Mouse (Mus musculus) adrenal gland, adult 2 months (tissue): ENCODE measurements around the gene Cabp4. TPM values are rescaled to one million over a fixed set of nuclear protein-coding genes. Genes with fewer than 3 reads are reported as not detected.

Experiments
- DNase-seq: peaks from one replicate; pipeline ENCODE4 v3.0.0; 2021
- polyA plus RNA-seq: library from polyadenylated mRNA; depleted of rRNA; stranded (reverse); fragments of >200 nt; gene quantifications from 2 replicates; pipeline ENCODE4 v1.2.3, GENCODE M21; 2012
- total RNA-seq, 2 experiments: library from RNA; stranded (reverse); gene quantifications; 2 replicates each; pipeline ENCODE4 v1.2.3; 2021

Cabp4 gene
- total and polyA plus RNA-seq, 3 experiments, result 0.12 to 0.69 (median 0.29) TPM

- no peak for DNase-seq
Measured at GRCm38 (mm10) chr19:4101466-4101865, 42.4 kb downstream of the Cabp4 start.

GRCm38 (mm10) chr19:4100718-4101261 is 43.0 kb downstream of the Cabp4 start:
- DNase-seq, result peak; percentile 78

GRCm38 (mm10) chr19:4099837-4100717 is 43.8 kb downstream of the Cabp4 start, which contains the start of gene Pitpnm1:
TSS of gene Pitpnm1 (plus strand) at chr19:4099998.
- peak; percentile 93 for DNase-seq

- DNase-seq, result peak; percentile 95
Measured at GRCm38 (mm10) chr19:4099056-4099455, 44.8 kb downstream of the Cabp4 start.

DNA sequence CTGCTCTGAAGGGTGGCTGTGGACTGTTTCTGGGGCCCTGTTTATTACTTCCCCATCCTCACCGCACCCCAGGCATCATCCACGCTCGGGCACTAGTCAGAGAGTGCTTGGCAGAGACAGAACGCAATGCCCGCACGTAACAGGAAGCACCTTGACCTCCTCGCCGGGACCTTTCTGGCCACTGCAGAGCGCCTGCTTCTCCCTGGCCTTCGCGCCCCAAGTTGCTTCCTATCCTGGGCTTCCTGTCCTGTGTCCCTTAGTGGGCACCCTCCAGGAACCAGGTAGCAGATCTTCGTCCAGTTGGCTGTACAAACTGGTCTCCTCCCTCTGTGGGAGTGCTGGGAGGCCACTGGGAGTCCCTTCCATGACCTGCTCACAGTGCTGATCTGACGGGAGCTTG is 45.4 kb downstream of the Cabp4 start:
- peak; percentile 59 for DNase-seq

GRCm38 (mm10) chr19:4097441-4097825 is 46.4 kb downstream of the Cabp4 start:
- DNase-seq, result no peak

DNA sequence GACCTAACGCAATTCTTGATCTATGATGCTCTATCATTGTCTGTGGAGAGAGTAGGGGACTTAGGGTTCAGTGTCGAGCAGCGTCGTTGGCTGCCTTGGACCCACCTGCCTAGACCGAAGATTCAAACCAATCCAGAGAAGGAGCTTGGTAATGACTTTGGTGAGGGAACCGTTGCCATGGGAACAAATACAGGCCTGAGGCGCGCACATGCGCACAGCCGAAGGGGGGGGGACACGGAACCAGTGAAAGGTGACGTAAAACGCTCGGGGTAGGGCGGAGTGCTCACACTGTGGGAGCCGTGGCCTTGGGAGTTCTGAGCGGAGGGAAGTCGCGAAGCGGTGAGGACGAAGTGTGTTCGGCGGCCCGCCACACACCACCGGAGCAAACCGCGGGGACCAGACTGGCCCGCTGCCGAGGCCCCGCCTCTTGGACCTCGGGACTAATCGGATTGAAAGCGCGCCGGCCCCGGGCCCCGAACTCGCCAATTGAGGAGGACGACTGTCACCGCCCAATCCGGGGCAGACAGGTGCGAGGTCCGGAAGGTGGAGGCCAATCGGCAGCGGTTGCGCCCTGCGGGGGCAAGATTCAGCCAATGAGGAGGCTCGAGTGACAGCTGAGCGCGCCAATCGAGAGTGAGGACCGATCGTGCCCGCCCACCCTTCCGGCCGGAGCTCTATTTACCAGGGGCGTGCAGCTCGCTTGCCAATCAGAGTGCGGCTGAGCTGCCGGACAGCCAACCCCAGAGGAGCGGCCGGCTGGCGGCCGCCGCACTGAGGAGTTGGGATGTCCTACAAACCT is 47.0 kb downstream of the Cabp4 start, which contains the start of gene Cdk2ap2:
Cdk2ap2 (plus strand) TSS at position 541 of the 799 bp plus-strand sequence.
- DNase-seq, result peak; percentile 100

GRCm38 (mm10) chr19:4095802-4096201 is 48.0 kb downstream of the Cabp4 start:
- DNase-seq, result no peak

DNA sequence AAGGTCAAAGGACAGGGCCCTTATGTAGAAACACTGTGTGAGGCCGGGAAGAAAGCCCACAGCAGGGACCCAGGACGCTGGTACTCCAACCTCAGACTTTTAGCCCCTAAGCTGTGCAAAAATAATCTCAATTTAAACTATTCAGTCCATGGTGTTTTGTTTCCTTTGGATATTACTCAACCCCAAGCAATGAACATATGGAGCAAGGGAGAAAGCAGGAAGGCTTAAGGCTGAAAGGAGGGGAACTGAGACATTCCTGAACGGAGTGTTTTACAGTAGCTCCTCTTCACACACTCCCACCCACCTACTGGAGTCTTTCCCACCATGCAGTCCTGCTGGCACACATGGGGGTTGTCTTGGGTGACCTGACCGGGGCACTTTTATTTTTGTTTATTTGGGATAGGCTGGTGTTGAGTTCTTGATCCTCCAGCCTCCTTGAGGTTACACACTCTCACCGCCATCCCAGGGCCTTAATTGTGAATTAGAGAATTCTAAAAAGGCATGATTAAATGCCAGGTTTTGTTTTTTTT is 49.0 kb downstream of the Cabp4 start:
- DNase-seq, result peak; percentile 5

DNA sequence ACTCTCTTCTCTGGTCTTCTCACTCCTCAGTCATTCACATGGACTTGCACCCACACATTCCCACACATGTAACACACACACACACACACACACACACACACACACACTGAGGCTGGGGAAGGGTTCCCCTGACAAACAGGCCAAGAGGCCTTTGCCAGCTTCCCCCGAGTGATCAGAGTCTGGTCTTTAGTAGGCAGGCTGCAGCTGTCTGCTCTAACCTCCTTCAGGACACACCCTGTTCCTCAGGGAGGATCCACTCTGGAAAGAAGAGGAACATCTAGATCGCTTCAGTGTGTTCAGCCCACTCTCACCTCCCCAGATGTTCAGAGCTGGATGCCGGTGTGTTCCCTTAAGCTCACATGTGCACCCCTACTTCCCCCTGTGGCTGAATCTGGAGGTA is 49.5 kb downstream of the Cabp4 start:
- DNase-seq, result no peak

DNA sequence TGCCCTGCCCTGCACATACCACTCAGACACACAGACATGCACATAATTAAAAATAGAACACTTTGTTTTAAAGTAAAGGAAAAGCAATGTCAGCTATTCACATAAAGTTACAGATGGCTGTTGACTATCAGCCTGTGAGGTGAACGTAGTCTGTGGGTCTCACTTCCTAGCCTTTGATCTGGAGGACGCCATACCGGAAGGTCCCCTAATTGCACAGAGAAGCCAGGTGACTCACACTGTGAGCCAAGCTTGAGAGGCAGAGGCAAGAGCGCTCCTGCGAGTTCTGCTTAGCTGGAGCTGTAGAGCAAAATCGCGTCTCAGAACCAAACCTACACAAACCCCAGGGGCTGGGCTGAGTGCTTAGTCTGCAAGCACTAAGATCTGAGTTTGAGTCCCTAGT is 50.1 kb downstream of the Cabp4 start:
- no peak for DNase-seq

- no peak for DNase-seq
Measured at GRCm38 (mm10) chr19:4092750-4093149, 51.1 kb downstream of the Cabp4 start.

- DNase-seq, result no peak
Measured at GRCm38 (mm10) chr19:4091383-4091782, 52.5 kb downstream of the Cabp4 start.

GRCm38 (mm10) chr19:4090446-4090845 is 53.4 kb downstream of the Cabp4 start:
- no peak for DNase-seq

DNA sequence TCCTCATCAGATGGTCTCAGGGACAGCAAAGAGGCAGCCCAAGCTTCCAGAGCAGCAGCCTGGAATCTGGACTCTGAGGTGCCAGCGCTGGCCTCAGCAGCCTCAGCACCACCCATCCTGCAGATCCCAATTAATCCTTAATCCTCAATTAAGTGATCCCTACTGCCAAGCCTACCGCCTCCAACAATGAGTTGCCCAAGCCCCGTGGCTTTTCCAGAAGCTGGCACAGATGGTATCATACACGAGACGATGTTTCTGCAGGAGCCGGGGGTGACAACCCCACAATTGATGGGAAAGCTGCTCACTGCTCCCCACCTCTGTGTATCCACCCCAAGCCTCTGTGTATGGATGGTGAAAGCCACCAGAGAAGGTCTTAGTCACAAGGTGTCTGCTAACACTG is 54.7 kb downstream of the Cabp4 start:
- DNase-seq, result no peak

DNA sequence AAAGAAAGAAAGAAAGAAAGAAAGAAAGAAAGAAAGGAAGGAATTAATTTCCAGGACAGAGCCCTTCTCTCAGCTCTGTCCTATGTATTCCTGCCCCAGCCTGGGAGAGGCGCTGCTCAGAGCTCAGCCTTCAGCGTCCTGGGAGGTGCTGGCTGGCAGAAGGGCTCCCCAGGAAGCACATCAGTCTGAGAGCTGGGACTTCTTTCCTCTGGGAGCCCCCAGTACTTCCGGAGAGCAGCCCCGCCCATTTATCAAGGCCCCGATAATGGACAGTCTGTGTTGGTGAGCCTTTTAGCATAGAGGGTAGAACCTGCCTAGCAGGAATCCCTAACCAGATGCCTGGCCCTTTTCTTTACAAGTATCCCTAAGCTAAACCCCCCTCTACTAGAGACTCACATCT is 55.7 kb downstream of the Cabp4 start:
- DNase-seq, result no peak

- no peak for DNase-seq
Measured at GRCm38 (mm10) chr19:4087090-4087489, 56.7 kb downstream of the Cabp4 start.

DNA sequence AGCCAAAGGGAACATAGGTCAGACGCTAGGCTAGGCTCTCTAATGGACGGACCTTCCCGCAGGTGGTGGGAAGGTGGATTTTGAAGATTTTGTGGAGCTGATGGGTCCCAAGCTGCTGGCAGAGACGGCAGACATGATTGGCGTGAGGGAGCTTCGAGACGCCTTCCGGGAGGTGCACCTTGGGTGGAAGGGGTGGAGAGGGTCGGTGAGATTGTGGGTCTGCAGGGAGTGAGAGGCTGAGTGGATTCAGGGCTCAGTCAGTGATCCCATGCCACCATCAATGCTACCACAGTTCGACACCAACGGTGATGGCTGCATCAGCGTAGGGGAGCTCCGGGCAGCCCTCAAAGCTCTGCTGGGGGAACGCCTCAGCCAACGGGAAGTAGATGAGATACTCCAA is 57.7 kb downstream of the Cabp4 start:
- DNase-seq, result no peak
